Mouse (Mus musculus): ENCODE results near the gene Klhl7. TPM values are rescaled to one million over a fixed set of nuclear protein-coding genes. Genes with fewer than 3 reads are reported as not detected.
A peak's percentile ranks its signal among the peaks of the same experiment; 100 is the strongest.

Klhl7 gene
- polyA plus RNA-seq, 1 experiment from 2014 or later: 147 TPM

DNA sequence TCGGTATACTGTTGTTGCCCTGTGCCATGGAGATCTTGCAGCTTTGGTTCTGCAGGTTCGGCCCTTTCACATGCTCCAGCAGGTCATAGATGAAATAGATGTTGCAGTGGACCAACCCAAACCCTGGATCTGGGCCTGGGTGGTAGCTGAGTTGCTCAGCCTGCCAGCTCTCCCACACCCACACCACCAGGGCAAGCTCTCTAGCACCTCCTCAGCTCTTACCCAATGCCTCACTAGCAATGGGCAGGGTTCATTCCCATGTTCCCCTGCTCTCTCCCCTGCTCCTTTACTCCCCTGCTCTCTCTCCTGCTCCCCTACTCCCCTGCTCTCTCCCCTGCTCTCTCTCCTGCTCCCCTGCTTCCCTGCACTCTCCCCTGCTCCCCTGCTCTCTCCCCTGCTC is 91.4 kb downstream of the Klhl7 start:
- WGBS: 87% methylated on average over 2 of the region's 2 CpGs
- Histone ChIP-seq H3K4me2 (no peak overlapping the region), H3K9ac (no peak overlapping the region)

DNA sequence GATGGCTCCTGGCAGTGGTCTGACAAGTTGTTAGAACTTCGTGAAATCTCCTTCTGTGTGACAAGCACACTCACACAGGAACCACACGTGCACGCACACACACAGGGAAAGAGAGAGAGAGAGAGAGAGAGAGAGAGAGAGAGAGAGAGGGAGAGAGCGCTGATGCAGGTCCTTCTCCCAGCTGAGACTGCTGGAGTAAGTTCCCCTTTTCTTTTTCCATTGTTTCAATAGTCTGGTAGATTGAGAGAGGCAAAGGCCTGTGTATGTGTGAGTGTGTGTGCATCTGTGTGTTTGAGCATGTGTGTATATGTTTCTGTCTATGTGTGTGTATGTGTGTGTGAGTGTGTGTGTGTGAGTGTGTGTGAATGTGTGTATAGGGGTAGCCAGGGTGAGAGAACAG is 100.6 kb downstream of the Klhl7 start:
- 80% methylated on average over 4 of the region's 4 CpGs for WGBS
- Histone ChIP-seq H3K27ac (no peak overlapping the region), H3K9ac (no peak overlapping the region), H3K36me3 (replicated peaks) (no peaks in the 10 kb centered on the region), H3K9me3 (no peaks in the 10 kb centered on the region), H3K4me1 (no peaks in the 10 kb centered on the region), H3K27me3 (no peaks in the 10 kb centered on the region), H3K4me2 (no peak overlapping the region), H3K4me3 (replicated peaks) (no peak overlapping the region)
- ATAC-seq (ENCODE audit: low FRiP score): no peak

More for the DNA sequence above, 91.4 kb downstream of the Klhl7 start:
- no peak for ATAC-seq (ENCODE audit: low FRiP score)
- peaks cover 4% of the 10 kb centered on the region for H3K36me3 ChIP-seq (replicated peaks)
- no peaks in the 10 kb centered on the region for H3K27me3 ChIP-seq
- no peak overlapping the region for H3K4me3 ChIP-seq (replicated peaks)
- no peaks in the 10 kb centered on the region for H3K4me1 ChIP-seq
- no peak overlapping the region for H3K27ac ChIP-seq
- H3K9me3 ChIP-seq: no peaks in the 10 kb centered on the region

DNA sequence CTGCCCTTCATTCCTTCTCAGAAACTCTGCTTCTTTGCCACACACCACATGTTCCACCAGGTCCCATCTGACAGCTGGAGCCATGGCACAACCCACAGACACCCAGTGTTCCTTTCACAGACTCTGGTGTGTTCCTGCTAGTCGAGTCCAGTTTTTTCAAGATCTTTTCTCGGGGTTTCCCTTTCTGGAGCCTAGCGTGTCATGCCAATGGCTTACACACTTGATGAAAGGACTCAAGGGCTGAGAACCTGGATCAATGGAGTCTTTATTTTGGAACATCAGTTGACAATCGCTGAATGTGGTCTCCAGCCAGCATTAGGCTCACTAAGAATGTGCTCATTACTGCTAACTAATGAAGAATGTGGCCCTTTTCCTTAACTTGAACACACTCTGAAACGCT is 102.1 kb downstream of the Klhl7 start:
- WGBS: 35% methylated on average over 5 of the region's 5 CpGs
- no peak overlapping the region for H3K4me2 ChIP-seq
- no peaks in the 10 kb centered on the region for H3K36me3 ChIP-seq (replicated peaks)
- no peak for ATAC-seq (ENCODE audit: low FRiP score)
- H3K4me3 ChIP-seq (replicated peaks): no peak overlapping the region
- no peaks in the 10 kb centered on the region for H3K9me3 ChIP-seq
- no peak overlapping the region for H3K9ac ChIP-seq
- no peaks in the 10 kb centered on the region for H3K4me1 ChIP-seq
- H3K27me3 ChIP-seq: no peaks in the 10 kb centered on the region
- H3K27ac ChIP-seq: 0 out of 2 replicates have a peak overlapping the region, but pooled peaks have one; percentile 1

DNA sequence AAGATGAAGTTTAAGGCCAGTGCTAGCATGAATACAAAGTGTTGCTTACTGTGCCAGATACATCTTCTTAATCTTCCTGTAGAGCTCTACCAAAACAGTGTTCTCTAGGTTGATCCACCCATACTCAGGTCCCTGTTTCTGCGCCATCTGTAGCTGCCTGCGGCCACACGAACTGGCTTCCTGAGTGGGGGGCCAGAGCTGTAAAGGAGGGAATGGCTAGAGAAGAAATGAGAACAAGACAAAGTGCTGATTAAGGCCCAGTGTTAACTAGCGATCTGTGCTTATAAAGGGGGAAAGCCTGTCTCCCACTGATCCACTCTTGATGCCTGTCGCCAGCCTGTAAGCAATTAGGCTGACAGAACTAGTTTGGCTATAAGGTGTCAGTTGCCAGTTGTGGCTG is 102.9 kb downstream of the Klhl7 start:
- H3K9ac ChIP-seq: no peak overlapping the region
- no peak overlapping the region for H3K27ac ChIP-seq
- H3K36me3 ChIP-seq (replicated peaks): no peaks in the 10 kb centered on the region
- no peak overlapping the region for H3K4me2 ChIP-seq
- no peaks in the 10 kb centered on the region for H3K4me1 ChIP-seq
- no peak overlapping the region for H3K4me3 ChIP-seq (replicated peaks)
- H3K9me3 ChIP-seq: no peaks in the 10 kb centered on the region
- H3K27me3 ChIP-seq: no peaks in the 10 kb centered on the region
- WGBS: 71% methylated on average over 5 of the region's 5 CpGs
- no peak for ATAC-seq (ENCODE audit: low FRiP score)

DNA sequence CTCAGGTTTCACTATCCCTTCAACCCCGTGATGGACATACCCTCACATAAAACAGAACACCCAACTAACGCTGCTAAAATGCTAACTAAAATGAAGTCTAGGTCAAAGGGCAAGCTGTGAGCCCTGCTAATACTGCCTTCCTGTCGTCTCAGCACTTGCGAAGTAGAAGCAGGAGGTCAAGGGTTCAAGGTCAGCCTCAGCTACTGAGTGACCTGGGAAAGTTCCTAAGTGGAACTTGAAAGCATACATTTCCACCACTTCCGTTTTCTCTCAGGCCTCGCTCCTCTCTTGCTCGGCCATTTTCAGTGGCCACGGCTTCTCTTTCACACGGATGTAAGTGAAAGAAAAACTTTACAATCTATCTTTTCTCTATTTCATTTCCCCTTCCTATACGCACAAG is 107.6 kb downstream of the Klhl7 start:
- Histone ChIP-seq H3K4me2 (no peak overlapping the region), H3K27ac (no peak overlapping the region), H3K9ac (no peak overlapping the region), H3K9me3 (no peaks in the 10 kb centered on the region), H3K27me3 (no peaks in the 10 kb centered on the region), H3K4me3 (replicated peaks) (no peak overlapping the region), H3K36me3 (replicated peaks) (no peaks in the 10 kb centered on the region), H3K4me1 (no peaks in the 10 kb centered on the region)
- no peak for ATAC-seq (ENCODE audit: low FRiP score)
- 79% methylated on average over 10 of the region's 10 CpGs for WGBS

DNA sequence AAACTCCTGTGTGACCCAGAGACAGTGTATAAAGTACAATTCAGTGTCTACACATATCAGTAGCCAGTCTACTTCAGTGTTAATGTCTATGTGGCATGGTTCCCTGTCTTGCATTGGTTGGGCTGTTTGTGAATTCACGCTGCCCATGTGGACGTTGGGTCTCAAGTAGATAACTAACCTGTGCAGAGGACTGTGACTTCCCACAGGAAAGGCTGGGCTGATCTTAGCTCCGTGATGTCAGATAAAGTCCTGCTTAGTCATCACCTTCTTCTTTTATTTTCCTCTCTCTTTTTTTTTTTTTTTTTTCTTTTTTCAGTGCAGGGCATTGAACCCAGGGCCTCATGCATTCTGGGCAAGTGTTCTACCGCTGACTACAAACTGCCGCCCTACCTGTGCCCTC is 108.1 kb downstream of the Klhl7 start:
- no peak overlapping the region for H3K4me3 ChIP-seq (replicated peaks)
- ATAC-seq (ENCODE audit: low FRiP score): no peak
- 0 out of 2 replicates have a peak, but pooled peaks cover 2% of the 10 kb centered on the region for H3K27me3 ChIP-seq
- WGBS: 93% methylated on average over 5 of the region's 5 CpGs
- H3K36me3 ChIP-seq (replicated peaks): no peaks in the 10 kb centered on the region
- no peaks in the 10 kb centered on the region for H3K9me3 ChIP-seq
- no peak overlapping the region for H3K27ac ChIP-seq
- no peak overlapping the region for H3K9ac ChIP-seq
- H3K4me2 ChIP-seq: no peak overlapping the region
- no peaks in the 10 kb centered on the region for H3K4me1 ChIP-seq

Other genes starting within 250 kb of the Klhl7 start
- 52.3 and 55.8 TPM in 2 replicates for gene Fam126a, start 69.9 kb upstream of the Klhl7 start, polyA plus RNA-seq (2016; fragmentation: Nextera tagmentation; extraction: Ambion mirVana)
- 19.2 and 21.0 TPM in 2 replicates for gene Nupl2, start 64.4 kb downstream of the Klhl7 start, polyA plus RNA-seq (2016; fragmentation: Nextera tagmentation; extraction: Ambion mirVana)